Mouse (Mus musculus): Measurements from ENCODE around the gene Mdp1.

DNA sequence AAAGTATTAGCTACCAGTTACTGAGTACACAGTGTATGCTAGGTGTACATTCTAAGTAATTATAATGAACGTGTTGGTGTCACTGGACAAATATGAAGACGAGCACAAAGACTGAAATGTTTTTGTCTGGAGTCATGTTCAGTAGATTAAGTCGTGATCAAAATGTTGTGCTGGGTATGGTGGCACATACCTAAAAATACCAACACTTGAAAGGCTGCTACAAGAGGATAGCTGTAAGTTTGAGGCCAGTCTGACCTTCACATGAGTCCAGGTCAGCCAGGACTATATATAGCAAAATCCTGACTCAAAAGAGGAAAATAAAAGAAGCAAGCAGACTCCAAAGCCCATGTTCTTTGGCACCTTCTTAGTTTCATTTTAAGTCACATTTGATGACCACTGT, 3.4 kb downstream of the Mdp1 start:
- TF ChIP-seq CTCF (conservative IDR thresholded peaks at IDR 0.05; ENCODE audit: insufficient read depth, insufficient read length, low read depth, low read length) (no peak), POLR2A (IDR thresholded peaks at IDR 0.05; ENCODE audit: low read depth, low read length) (no peak)
